Mouse (Mus musculus): ENCODE measurements around the gene Rtl5.

GRCm38 (mm10) chrX:102115676-102116075, 44.6 kb upstream of the Rtl5 start:
- TF ChIP-seq CTCF (IDR thresholded peaks at IDR 0.05) (no peak), EP300 (IDR thresholded peaks at IDR 0.05) (no peak)

All from lung, postnatal 0 days (tissue).